Mouse (Mus musculus) limb, embryonic 11.5 days (tissue): ENCODE measurements around the gene Selplg. TPM values are rescaled to one million over a fixed set of nuclear protein-coding genes. Genes with fewer than 3 reads are reported as not detected.

Experiments used
- ATAC-seq: fragments of 200-750 bp; cut with Nextera tagmentation; 2 replicates; pipeline ENCODE4 v1.8.0; 2017; ENCODE audit warnings: low read depth; ENCODE audit not compliant: insufficient number of reproducible peaks, low FRiP score, low TSS enrichment
- DNase-seq: peaks from one replicate; pipeline ENCODE4 v3.0.0-alpha.2; 2015; ENCODE audit warnings: low spot score
- H3K27ac ChIP-seq: fragments of 300-500 bp; sonication (generic); replicated peaks from 2 replicates; pipeline ENCODE4 v1.5.1; 2014; ENCODE audit warnings: low read depth, mild to moderate bottlenecking, low read length
- H3K27me3 ChIP-seq: fragments of 300-500 bp; sonication (generic); 2 replicates; pipeline ENCODE4 v1.6.1; 2014; ENCODE audit warnings: mild to moderate bottlenecking, low read length, mixed read lengths; ENCODE audit not compliant: control insufficient read depth, insufficient read depth
- H3K36me3 ChIP-seq: fragments of 300-500 bp; sonication (generic); 2 replicates; pipeline ENCODE4 v1.6.1; 2014; ENCODE audit warnings: mild to moderate bottlenecking, low read length, moderate library complexity, mixed read lengths; ENCODE audit not compliant: control insufficient read depth, insufficient read depth
- H3K4me1 ChIP-seq: fragments of 300-500 bp; sonication (generic); 2 replicates; pipeline ENCODE4 v1.6.1; 2014; ENCODE audit warnings: low read length, mixed read lengths; ENCODE audit not compliant: control insufficient read depth, insufficient read depth
- H3K4me2 ChIP-seq: fragments of 300-500 bp; sonication (generic); 2 replicates; pipeline ENCODE4 v1.6.1; 2014; ENCODE audit warnings: low read depth, mild to moderate bottlenecking, moderate library complexity; ENCODE audit not compliant: severe bottlenecking
- H3K4me3 ChIP-seq: fragments of 300-500 bp; sonication (generic); 2 replicates; pipeline ENCODE4 v1.5.1; 2014; ENCODE audit warnings: low read depth, low read length
- H3K9ac ChIP-seq: fragments of 300-500 bp; sonication (generic); 2 replicates; pipeline ENCODE4 v1.6.1; 2014; ENCODE audit warnings: mild to moderate bottlenecking, low read length
- H3K9me3 ChIP-seq: fragments of 300-500 bp; sonication (generic); 2 replicates; pipeline ENCODE4 v1.6.1; 2016; ENCODE audit warnings: low read length; ENCODE audit not compliant: control insufficient read depth
- WGBS: fragments of 180-500 bp; shearing (Covaris S2); extraction: QIAGEN DNeasy Blood & Tissue Kit; methylation state at CpG from one replicate; pipeline ENCODE4 v1.1.7; 2014; 5-methylcytosine and 5-hydroxymethylcytosine counted together
- polyA plus RNA-seq: library from polyadenylated mRNA; unstranded; fragments of >200 nt; fragmentation: Nextera tagmentation; extraction: Ambion mirVana; gene quantifications from 2 replicates; pipeline ENCODE4 v1.2.1, GENCODE M21; 2014

Gene Selplg
- polyA plus RNA-seq, 1 experiment from 2014 or later: 1.6 TPM

DNA sequence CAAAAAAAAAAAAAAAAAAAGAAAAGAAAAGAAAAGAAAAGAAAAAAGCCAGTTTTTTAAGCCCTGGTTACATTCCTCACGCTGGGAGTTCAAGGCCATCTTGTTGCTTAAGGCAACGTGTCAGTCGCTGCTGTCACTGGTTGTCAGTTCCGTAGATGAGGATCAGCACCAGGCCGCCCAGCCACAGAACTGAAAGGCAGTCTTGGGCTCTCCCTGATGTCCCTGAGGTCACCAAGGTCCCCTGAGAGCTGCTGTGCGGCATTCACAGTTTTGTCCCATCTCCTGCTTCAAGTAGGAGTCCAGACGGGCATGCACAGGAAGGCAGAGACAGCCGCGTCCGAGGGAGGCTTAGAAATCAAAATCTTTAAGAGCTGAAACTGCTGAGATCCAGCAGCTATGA, 56.9 kb downstream of the Selplg start:
- Histone ChIP-seq H3K4me3 (no peak overlapping the region), H3K27ac (no peak overlapping the region)

DNA sequence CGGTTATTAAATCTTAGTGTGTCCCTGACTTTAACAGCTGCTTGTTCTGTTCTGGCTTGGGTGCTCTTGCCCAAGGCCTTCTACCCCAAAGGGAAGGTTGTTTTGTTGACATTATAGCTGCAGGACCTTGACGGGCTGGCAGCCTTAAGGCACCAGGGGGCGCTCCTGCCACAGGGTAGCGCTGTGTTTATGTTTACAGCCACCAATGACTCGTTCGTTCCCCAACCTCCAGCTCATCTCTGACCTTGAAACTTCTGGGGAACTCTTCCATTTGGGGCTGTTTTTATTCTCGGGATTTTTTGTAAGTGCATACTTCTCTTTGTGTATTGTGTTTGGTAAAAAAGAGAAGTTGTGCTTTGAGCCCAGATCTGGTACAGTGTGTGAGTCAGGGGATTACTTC, 58.8 kb downstream of the Selplg start:
- ATAC-seq (no peak), DNase-seq (peak; percentile 96)
- WGBS: under 1% methylated on average over 7 of the region's 7 CpGs
- Histone ChIP-seq H3K9me3 (no peaks in the 10 kb centered on the region), H3K4me1 (peaks cover 4% of the 10 kb centered on the region), H3K27me3 (no peaks in the 10 kb centered on the region), H3K27ac (no peak overlapping the region), H3K4me2 (peak overlapping the region; percentile 80), H3K36me3 (peaks cover 6% of the 10 kb centered on the region; the same call in 1 of the 2 replicates), H3K9ac (no peak overlapping the region), H3K4me3 (peak overlapping the region; percentile 100)

More for the DNA sequence above, 56.9 kb downstream of the Selplg start:
- Histone ChIP-seq H3K9ac (no peak overlapping the region), H3K4me1 (no peaks in the 10 kb centered on the region), H3K9me3 (no peaks in the 10 kb centered on the region), H3K36me3 (peaks cover 6% of the 10 kb centered on the region; the same call in 1 of the 2 replicates), H3K27me3 (no peaks in the 10 kb centered on the region), H3K4me2 (no peak overlapping the region)
- no peak for ATAC-seq
- DNase-seq: no peak
- 92% methylated on average over 10 of the region's 10 CpGs for WGBS

DNA sequence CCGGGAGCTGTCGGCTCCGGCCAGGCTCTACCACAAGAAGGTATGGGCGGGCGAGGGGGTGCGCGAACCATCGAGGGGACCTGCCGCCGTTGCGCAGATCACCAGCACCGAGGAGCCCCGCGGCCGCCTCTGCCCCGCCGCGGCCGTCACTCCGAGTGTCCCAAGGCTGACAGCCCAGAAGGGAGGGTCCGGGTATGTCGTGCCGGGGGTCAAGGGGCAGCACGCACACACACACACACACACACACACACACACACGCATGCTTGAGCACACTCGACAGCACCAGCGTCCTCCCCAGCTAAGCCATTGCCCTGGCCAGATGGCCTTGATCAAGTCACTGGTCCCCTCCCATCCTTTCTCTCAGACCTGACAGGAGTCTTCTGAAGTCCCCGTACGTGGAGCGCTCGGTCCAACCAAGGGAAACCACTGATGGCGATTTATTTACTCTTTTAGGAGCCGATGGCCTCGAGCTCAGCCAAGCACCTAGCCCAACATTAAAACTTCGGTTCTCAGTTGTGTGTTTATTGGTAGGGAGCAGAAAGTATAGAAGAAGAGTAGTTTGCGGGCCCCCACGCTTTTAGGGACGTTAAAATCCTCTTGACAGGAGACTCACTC, 59.4 kb downstream of the Selplg start:
- peaks cover 9% of the 10 kb centered on the region for H3K36me3 ChIP-seq
- no peak overlapping the region for H3K27ac ChIP-seq
- ATAC-seq: peak; percentile 27; the same call in 1 of the 2 replicates
- H3K4me2 ChIP-seq: peak overlapping the region; percentile 80
- no peak for DNase-seq
- no peaks in the 10 kb centered on the region for H3K27me3 ChIP-seq
- H3K4me1 ChIP-seq: peaks cover 4% of the 10 kb centered on the region
- whole genome bisulfite sequencing: 2% methylated on average over 29 of the region's 38 CpGs
- H3K4me3 ChIP-seq: peak overlapping the region; percentile 100
- H3K9ac ChIP-seq: peak overlapping the region; percentile 60
- no peaks in the 10 kb centered on the region for H3K9me3 ChIP-seq

- Histone ChIP-seq H3K4me3 (peak within 1 kb of the TSS; percentile 100), H3K9ac (peak within 1 kb of the TSS; percentile 97), H3K27ac (peak within 1 kb of the TSS; percentile 93), H3K27me3 (no peaks in the 10 kb centered on the region), H3K4me1 (peaks cover 4% of the 10 kb centered on the region), H3K4me2 (peak within 1 kb of the TSS; percentile 80), H3K9me3 (no peaks in the 10 kb centered on the region), H3K36me3 (peaks cover 10% of the 10 kb centered on the region)
- WGBS: under 1% methylated on average over 45 of the region's 49 CpGs
- DNase-seq (peak; percentile 95), ATAC-seq (peak; percentile 80)
These were observed 60.0 kb downstream of the Selplg start, which contains the start of the genes Sart3 and Iscu for GRCm38 (mm10) chr5:113772450-113772895. Sart3 (minus strand) TSS chr5:113772510. Iscu (plus strand) TSS chr5:113772748.

DNA sequence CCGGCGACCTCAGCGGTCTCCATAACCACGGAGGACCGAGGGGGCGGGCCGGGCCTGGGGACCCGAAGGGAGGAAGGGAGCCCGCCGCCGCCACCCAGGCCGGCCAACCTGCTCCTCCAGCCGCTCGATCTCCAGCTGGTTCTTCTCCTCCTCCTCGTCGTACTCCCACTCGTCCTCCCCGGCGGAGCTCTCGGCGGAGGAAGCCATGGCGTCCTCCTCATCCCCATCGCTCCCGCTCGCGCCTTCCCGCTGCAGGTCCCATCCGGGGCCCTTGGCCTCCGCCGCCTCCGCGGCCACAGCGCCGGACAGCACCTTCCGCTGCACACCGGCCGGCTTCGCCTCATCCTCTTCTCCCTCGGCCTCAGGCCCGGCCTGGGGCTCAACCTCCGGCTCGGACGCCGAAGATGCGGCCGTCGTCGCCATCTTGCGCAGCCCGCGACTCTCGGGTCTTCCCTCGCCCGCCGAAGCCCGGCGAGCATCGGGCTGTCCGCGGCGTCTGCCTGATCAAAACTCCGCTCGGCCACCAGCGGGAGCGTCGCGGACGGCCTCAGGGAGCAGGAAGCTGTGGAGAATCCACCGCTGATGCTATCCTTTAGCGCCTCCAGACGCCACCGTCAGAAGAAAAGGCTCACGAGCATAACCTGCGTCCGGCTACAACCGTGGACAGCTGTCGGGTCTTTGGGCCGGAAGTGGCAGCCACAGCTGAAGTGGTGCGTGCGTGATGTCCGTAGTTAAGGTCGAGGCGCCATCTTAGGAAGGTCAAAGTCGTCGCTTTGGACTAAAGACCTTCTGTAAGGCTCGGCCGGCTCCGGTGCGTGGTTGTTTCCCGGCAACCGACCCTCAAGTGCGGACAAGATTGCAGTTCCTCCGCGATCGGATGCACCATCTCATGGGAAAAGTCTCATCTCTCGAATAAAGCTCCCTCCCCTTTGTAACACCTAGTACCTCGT, 61.0 kb downstream of the Selplg start:
- Histone ChIP-seq H3K27me3 (no peaks in the 10 kb centered on the region), H3K27ac (peak overlapping the region; percentile 93), H3K4me3 (peak overlapping the region; percentile 100), H3K4me1 (peaks cover 4% of the 10 kb centered on the region), H3K4me2 (peak overlapping the region; percentile 80), H3K9ac (peak overlapping the region; percentile 97), H3K9me3 (no peaks in the 10 kb centered on the region), H3K36me3 (peaks cover 10% of the 10 kb centered on the region)
- ATAC-seq (peak; percentile 60; the same call in 1 of the 2 replicates), DNase-seq (peak; percentile 88)
- WGBS: under 1% methylated on average over 94 of the region's 97 CpGs

DNA sequence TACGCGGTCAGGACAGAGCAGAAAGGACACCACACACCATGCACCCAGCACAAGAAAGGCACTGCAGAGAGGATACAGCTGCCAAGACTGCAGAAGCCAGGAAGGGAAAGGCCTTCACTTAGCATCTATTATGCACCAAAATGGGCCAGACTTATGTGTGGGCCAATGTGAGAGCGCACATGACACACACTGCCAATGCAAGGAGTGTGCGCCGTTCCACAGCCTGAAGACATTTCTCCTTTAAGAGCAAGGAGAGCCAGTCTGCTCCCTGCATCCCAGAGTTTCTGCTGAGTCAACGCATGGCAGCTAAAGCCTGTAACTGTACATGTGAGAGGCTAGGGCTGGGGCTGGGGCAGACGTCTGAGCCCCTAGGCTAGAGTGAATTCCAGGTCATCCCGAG, 63.6 kb downstream of the Selplg start:
- Histone ChIP-seq H3K27me3 (no peaks in the 10 kb centered on the region), H3K4me3 (no peak overlapping the region), H3K27ac (no peak overlapping the region), H3K9ac (no peak overlapping the region), H3K9me3 (no peaks in the 10 kb centered on the region), H3K4me1 (peaks cover 4% of the 10 kb centered on the region), H3K4me2 (no peak overlapping the region), H3K36me3 (peaks cover 9% of the 10 kb centered on the region)
- DNase-seq (no peak), ATAC-seq (no peak)
- WGBS: 91% methylated on average over 8 of the region's 8 CpGs

Other genes with a start within 250 kb of the Selplg start
- 2.4 and 2.7 TPM in 2 replicates for gene Cmklr1, start 182.2 kb downstream of the Selplg start, polyA plus RNA-seq
- not detected in 2 replicates for gene 1700069L16Rik, start 107.9 kb downstream of the Selplg start, polyA plus RNA-seq
- gene Ficd, start 96.8 kb downstream of the Selplg start, polyA plus RNA-seq: 3.5 and 3.7 TPM in 2 replicates
- gene Sart3, start 60.1 kb downstream of the Selplg start, polyA plus RNA-seq: 64.6 and 78.0 TPM in 2 replicates
- gene Iscu, start 59.9 kb downstream of the Selplg start, polyA plus RNA-seq: 106 and 112 TPM in 2 replicates
- 112 and 131 TPM in 2 replicates for gene Tmem119, start 32.1 kb downstream of the Selplg start, polyA plus RNA-seq
- gene Coro1c, start 76.1 kb upstream of the Selplg start, polyA plus RNA-seq: 94.9 and 107 TPM in 2 replicates
- 27.3 and 28.1 TPM in 2 replicates for gene Ssh1, start 161.2 kb upstream of the Selplg start, polyA plus RNA-seq
- gene Dao, start 171.1 kb upstream of the Selplg start, polyA plus RNA-seq: not detected in 2 replicates
- gene Usp30, start 232.8 kb upstream of the Selplg start, polyA plus RNA-seq: 11.7 and 13.3 TPM in 2 replicates